Mouse (Mus musculus): ENCODE measurements around the gene Csf2rb2. TPM values are rescaled to one million over a fixed set of nuclear protein-coding genes. Genes with fewer than 3 reads are reported as not detected.
"Not testable (repeated sequence)": the region's sequence is repeated elsewhere in the genome, so short reads cannot be mapped to it uniquely, and the experiment has no call there.

Gene Csf2rb2
- total RNA-seq, 1 experiment from 2014 or later, result 7.3 TPM

DNA sequence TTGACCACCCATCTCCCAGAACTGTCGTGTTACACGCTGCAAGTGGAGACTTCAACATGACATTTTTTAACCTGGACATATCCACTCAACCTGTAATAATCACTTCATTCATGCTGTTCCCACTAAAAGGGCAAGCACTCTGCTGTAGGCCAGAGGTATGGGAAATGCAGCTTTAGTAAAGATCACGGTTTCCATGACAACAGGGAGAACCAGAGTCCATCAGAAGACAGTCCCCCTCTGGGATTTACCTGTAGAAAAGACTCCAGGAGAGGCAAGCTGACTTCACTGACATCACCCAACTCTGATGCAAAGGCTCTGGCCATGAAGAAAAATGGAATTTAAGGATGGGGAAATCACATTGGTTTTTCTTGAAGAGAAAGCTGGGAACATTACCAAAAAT, 42.2 kb downstream of the Csf2rb2 start:
- no peak for ATAC-seq (ENCODE audit: extremely low read depth, insufficient number of reproducible peaks, low FRiP score, poor library complexity, severe bottlenecking)

- no peak for ATAC-seq (ENCODE audit: extremely low read depth, insufficient number of reproducible peaks, low FRiP score, poor library complexity, severe bottlenecking)
These were observed 44.7 kb downstream of the Csf2rb2 start for GRCm38 (mm10) chr15:78260668-78261333.

DNA sequence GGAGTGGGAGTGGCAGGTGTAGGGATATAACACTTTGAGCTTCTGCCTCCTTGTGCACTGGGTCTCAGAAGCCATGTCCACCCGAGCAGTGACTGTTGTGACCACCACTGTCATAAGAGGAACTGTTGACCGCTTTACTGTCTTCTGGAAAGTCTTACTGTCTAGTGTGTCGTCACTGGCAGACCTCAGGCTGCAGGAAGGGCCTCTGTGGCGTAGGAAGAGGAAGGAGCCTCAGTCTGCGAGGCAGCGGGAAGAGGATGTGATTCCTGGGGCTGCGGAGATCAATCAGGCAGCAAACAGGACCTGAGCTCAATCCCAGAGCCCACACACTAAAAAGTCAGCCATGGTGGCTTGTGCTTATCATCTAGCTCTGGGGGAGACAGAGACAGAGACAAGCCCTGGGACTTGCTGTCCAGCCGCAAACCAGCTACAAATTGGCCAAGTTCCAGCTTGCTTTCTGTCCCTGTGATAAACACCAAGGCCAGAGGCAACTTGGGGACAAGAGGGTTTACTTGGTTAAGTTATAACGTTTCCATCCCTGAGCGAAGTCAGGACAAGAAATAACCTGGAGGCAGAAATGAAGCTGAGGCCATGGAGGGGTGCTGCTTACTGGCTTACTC, 47.2 kb downstream of the Csf2rb2 start:
- ATAC-seq (ENCODE audit: extremely low read depth, insufficient number of reproducible peaks, low FRiP score, poor library complexity, severe bottlenecking), result peak; percentile 86

DNA sequence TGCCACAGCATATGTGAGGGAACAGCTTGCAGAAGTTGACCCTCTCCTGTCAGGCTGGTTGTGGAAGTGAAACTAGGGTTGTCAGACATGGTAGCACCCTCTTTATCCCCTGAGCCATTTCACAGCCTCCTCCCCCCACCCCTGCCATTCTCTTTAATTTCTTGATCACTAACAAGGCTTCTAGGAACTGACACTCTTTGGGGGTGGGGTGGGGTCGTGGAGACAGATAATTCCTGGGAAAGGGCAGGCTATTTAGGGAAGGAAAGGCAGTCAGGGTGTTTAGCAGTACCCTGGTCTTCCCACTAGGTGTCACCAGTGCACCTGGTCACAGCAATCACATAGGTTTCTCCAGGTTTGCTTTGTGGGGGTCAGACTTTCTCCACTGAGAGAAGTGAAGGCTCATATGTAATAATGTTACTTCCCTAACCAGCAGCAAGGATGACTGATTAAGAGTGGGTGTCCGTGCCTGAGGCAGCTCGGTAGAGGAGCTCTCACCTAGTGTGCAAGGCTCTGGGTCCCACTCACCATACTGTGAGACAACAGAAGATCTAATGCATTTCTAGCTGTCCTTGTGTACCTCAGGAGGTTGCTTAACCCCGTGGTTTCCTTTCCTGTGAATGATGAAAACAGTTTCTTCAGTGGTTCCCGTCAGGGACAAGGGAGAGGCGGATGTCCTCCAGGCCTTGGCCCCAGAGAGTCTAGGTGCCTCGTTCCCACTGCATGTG, 48.0 kb downstream of the Csf2rb2 start:
- peak; percentile 48 for ATAC-seq (ENCODE audit: extremely low read depth, insufficient number of reproducible peaks, low FRiP score, poor library complexity, severe bottlenecking)

- ATAC-seq (ENCODE audit: extremely low read depth, insufficient number of reproducible peaks, low FRiP score, poor library complexity, severe bottlenecking), result not testable (repeated sequence)
These were observed 48.8 kb downstream of the Csf2rb2 start for GRCm38 (mm10) chr15:78256602-78257259.

- ATAC-seq (ENCODE audit: extremely low read depth, insufficient number of reproducible peaks, low FRiP score, poor library complexity, severe bottlenecking), result no peak
These were observed 50.8 kb downstream of the Csf2rb2 start for GRCm38 (mm10) chr15:78254751-78255150.

- ATAC-seq (ENCODE audit: extremely low read depth, insufficient number of reproducible peaks, low FRiP score, poor library complexity, severe bottlenecking), result peak; percentile 50
These were observed 57.1 kb downstream of the Csf2rb2 start for GRCm38 (mm10) chr15:78248410-78248809.

DNA sequence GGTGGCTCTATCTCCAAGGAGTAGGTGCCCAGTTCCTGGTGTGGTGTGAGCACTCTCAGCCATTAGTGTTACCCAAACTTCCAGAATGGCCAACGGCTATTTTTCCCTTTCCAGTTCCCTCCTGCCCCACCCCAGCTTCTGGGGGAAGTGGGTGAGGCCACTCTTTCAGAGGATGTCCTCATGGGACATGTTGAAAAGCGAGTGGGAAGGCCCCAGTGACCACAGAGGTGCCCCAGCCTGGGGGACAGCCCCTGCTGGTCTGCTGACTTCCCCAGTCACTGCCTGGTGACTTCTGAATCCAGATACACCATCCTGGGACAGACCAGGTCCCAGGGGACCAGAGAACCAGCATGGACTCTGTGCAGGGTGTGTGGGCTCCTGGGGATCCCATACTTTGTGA, 57.9 kb downstream of the Csf2rb2 start:
- no peak for ATAC-seq (ENCODE audit: extremely low read depth, insufficient number of reproducible peaks, low FRiP score, poor library complexity, severe bottlenecking)

DNA sequence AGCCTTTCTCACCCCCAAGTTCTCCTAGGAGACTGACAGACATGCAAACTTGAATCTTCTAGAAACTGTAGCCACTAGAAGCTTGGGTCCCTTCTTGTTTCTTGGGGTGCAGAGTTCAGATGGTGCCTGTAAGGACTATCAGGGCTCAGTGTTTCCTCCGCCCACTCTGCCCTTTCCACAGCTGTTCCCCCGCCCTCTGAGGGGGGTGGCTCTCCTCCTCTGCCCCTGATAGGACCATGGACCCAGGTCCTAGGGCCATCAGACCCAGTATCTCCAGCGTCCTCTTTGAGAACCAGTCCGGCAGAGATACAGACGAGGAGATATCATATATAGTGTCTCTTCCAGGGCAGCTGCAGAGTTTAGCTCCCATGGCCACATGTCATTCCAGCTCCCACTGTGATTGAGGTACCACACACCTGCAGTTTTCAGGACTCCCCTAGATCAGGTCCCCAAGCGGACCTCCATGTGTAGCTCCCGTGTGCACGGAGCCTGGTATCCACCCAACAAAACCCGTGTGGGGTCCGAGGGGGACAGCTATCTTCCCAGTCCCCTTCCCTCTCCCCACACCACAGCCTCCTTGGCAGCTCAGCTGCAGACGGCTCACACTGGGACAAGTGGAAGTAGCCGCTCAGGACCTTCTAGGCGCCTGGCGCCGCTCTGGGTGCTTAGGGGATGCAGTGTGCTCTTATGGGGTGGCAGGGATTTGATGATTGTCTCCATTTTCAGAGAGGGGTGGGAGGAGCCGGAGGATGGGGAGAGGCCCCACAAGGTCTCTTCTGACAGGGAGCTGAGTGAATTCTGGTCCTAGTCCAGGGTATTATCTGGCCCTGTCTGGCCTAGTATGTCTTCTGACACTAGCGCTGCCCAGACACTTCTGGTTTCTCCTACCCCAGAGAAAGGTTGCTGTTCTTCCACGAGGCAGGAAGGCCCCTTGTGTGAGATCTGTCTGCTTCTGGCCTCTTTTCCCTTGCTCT, 59.1 kb downstream of the Csf2rb2 start:
- peak; percentile 44; the same call in 1 of the 2 replicates for ATAC-seq (ENCODE audit: extremely low read depth, insufficient number of reproducible peaks, low FRiP score, poor library complexity, severe bottlenecking)

- peak; percentile 77 for ATAC-seq (ENCODE audit: extremely low read depth, insufficient number of reproducible peaks, low FRiP score, poor library complexity, severe bottlenecking)
These were observed 60.6 kb downstream of the Csf2rb2 start, which contains the start of gene Ncf4 for GRCm38 (mm10) chr15:78244695-78245492. Gene Ncf4 (plus strand): TSS chr15:78244801.

GRCm38 (mm10) chr15:78243774-78244173, 61.7 kb downstream of the Csf2rb2 start:
- no peak for ATAC-seq (ENCODE audit: extremely low read depth, insufficient number of reproducible peaks, low FRiP score, poor library complexity, severe bottlenecking)

DNA sequence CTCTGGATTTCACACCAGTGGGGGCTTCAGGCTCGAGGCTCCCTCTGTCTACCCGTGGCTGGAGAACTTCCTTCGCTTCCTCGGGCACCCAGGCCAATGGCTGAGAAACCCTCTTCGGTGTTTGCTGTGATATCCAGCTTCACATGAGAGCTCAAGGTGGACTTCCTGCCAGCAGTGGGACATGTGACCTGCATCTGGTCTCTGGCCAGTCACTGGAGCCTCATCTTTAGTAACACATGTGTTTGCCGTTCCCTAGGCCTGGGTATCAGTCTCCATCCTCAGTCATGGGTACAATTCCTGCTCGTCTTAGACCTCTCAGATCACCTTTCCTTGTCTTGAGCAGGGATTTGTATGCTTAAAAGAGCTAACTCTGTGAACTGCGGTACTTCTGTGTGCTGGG, 62.5 kb downstream of the Csf2rb2 start:
- ATAC-seq (ENCODE audit: extremely low read depth, insufficient number of reproducible peaks, low FRiP score, poor library complexity, severe bottlenecking), result no peak

GRCm38 (mm10) chr15:78241335-78241734, 64.2 kb downstream of the Csf2rb2 start:
- ATAC-seq (ENCODE audit: extremely low read depth, insufficient number of reproducible peaks, low FRiP score, poor library complexity, severe bottlenecking), result no peak

DNA sequence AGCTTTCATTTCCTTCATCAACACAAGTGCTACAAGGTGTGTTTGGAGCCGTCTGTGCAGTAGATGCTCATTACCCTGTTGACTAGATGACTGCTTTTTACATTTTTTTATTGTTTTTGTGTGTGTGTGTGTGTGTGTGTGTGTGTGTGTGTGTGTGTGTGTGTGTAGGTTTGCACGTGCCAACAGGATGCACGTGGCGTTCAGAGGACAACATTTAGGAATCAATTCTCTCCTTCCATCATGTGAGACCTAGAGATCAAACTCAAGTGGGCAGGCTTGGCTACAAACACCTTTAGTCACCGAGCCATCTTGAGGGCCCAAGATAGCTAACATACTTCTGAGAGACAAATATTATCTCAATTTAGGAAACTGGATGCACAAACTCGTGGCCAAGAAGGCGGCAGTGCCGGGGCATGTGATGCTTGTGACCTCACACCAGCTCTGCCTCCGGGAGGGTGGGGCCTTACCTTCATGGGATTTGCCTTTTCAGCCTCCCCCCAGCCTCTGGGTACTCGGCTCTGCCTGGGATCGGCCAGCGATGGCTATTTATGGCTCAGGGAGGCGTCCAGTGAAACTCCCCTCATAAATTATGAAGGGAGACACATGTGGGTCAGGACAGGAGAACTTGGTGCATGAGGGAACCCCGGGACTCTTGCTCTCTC, 65.4 kb downstream of the Csf2rb2 start:
- no peak for ATAC-seq (ENCODE audit: extremely low read depth, insufficient number of reproducible peaks, low FRiP score, poor library complexity, severe bottlenecking)

GRCm38 (mm10) chr15:78239453-78239852, 66.1 kb downstream of the Csf2rb2 start:
- ATAC-seq (ENCODE audit: extremely low read depth, insufficient number of reproducible peaks, low FRiP score, poor library complexity, severe bottlenecking), result peak; percentile 82

GRCm38 (mm10) chr15:78234823-78235509, 70.6 kb downstream of the Csf2rb2 start:
- no peak for ATAC-seq (ENCODE audit: extremely low read depth, insufficient number of reproducible peaks, low FRiP score, poor library complexity, severe bottlenecking)
